Mouse (Mus musculus) kidney, adult 8-10 months (tissue): Measurements from ENCODE around the gene Plcb2.

Experiments
- DNase-seq, 2 experiments: peaks; one replicate each; pipeline ENCODE4 v3.0.0; 2022

The Plcb2 gene

GRCm38 (mm10) chr2:118728337-118728736 is at the start of gene Plcb2:
TSS of gene Plcb2 (minus strand) at chr2:118728438.
- DNase-seq: no peak

GRCm38 (mm10) chr2:118776295-118776694 is 48.1 kb upstream of the Plcb2 start:
- no peak for DNase-seq

- no peak for DNase-seq
These were observed 47.6 kb upstream of the Plcb2 start for GRCm38 (mm10) chr2:118775846-118776245.

GRCm38 (mm10) chr2:118775396-118775795 is 47.2 kb upstream of the Plcb2 start:
- DNase-seq: no peak

- no peak for DNase-seq
These were observed 46.3 kb upstream of the Plcb2 start for GRCm38 (mm10) chr2:118774536-118774935.

GRCm38 (mm10) chr2:118772158-118772874 is 44.1 kb upstream of the Plcb2 start, which contains the start of gene Phgr1:
TSS of gene Phgr1 (plus strand) at chr2:118772769.
- no peak for DNase-seq

- DNase-seq: no peak
These were observed 38.1 kb upstream of the Plcb2 start for GRCm38 (mm10) chr2:118766041-118767033.

- DNase-seq: no peak
These were observed 36.6 kb upstream of the Plcb2 start for GRCm38 (mm10) chr2:118764875-118765274.

GRCm38 (mm10) chr2:118764094-118764831 is 36.0 kb upstream of the Plcb2 start:
- DNase-seq: peak; percentile 44 to 50

GRCm38 (mm10) chr2:118763469-118763868 is 35.2 kb upstream of the Plcb2 start:
- no peak for DNase-seq

- no peak for DNase-seq
These were observed 34.5 kb upstream of the Plcb2 start for GRCm38 (mm10) chr2:118762784-118763148.

GRCm38 (mm10) chr2:118761906-118762783 is 33.9 kb upstream of the Plcb2 start, which contains the start of gene Ccdc9b:
TSS of gene Ccdc9b (minus strand) at chr2:118762661.
- DNase-seq: peak; percentile 94 to 96

GRCm38 (mm10) chr2:118761358-118761757 is 33.1 kb upstream of the Plcb2 start:
- no peak for DNase-seq

GRCm38 (mm10) chr2:118760311-118761025 is 32.2 kb upstream of the Plcb2 start:
- no peak for DNase-seq

- DNase-seq: peak; percentile 43 to 62
These were observed 31.6 kb upstream of the Plcb2 start for GRCm38 (mm10) chr2:118759828-118760227.

- no peak for DNase-seq
These were observed 27.9 kb upstream of the Plcb2 start for GRCm38 (mm10) chr2:118756103-118756502.

GRCm38 (mm10) chr2:118755407-118755806 is 27.2 kb upstream of the Plcb2 start:
- no peak for DNase-seq

- no peak for DNase-seq
These were observed 25.9 kb upstream of the Plcb2 start for GRCm38 (mm10) chr2:118754143-118754542.

- DNase-seq: no peak
These were observed 24.5 kb upstream of the Plcb2 start for GRCm38 (mm10) chr2:118752792-118753108.

GRCm38 (mm10) chr2:118751896-118752791 is 23.9 kb upstream of the Plcb2 start:
- no peak for DNase-seq
